Mouse (Mus musculus): Measurements from ENCODE around the gene Fbxo48. TPM values are rescaled to one million over a fixed set of nuclear protein-coding genes. Genes with fewer than 3 reads are reported as not detected.

Gene Fbxo48
- polyA plus RNA-seq, 1 experiment from 2014 or later = 0.17 TPM

DNA sequence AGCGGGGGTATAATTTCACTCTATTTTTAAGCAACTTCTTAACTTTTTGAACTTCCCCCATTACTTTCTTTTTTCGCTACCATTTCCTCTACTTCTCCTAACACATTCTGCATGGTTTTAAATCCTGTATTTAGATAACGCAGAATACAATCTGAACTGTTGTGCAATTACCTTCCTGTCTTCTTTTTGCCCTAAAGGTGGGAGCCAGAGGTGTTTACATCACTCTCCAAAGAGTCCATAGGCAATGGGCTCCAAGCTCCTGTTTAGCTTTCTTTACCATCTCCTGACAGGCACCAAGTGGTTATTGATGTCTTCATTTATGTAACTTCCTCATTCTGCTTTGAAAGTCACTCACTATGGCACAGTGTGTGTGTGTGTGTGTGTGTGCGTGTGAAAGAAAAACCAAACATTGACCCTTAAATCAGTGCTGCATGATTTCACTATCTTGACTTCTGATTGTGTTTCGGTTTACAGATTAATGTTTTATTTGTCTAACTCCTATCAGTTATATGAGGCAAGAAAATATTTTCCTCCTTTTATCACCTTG is 27.1 kb downstream of the Fbxo48 start:
- H3K4me1 ChIP-seq (replicated peaks; ENCODE audit: control insufficient read depth, insufficient read depth, low read length) = no peaks in the 10 kb centered on the region
- TF ChIP-seq CTCF (IDR thresholded peaks at IDR 0.05; ENCODE audit: low read depth) = no peak
- no peak overlapping the region for H3K4me2 ChIP-seq (replicated peaks; ENCODE audit: low read depth)
- no peaks in the 10 kb centered on the region for H3K27me3 ChIP-seq (replicated peaks; ENCODE audit: control insufficient read depth, insufficient read depth, low read length)
- H3K27ac ChIP-seq (ENCODE audit: low read depth, low read length) = no peak overlapping the region
- WGBS = 59% methylated on average over 5 of the region's 5 CpGs
- no peak overlapping the region for H3K4me3 ChIP-seq (ENCODE audit: low read depth, low read length)
- no peak overlapping the region for H3K9ac ChIP-seq (ENCODE audit: low read depth, low read length)
- no peaks in the 10 kb centered on the region for H3K9me3 ChIP-seq (ENCODE audit: control insufficient read depth)
- no peak for ATAC-seq
- H3K36me3 ChIP-seq (ENCODE audit: control insufficient read depth, insufficient read depth) = no peaks in the 10 kb centered on the region

DNA sequence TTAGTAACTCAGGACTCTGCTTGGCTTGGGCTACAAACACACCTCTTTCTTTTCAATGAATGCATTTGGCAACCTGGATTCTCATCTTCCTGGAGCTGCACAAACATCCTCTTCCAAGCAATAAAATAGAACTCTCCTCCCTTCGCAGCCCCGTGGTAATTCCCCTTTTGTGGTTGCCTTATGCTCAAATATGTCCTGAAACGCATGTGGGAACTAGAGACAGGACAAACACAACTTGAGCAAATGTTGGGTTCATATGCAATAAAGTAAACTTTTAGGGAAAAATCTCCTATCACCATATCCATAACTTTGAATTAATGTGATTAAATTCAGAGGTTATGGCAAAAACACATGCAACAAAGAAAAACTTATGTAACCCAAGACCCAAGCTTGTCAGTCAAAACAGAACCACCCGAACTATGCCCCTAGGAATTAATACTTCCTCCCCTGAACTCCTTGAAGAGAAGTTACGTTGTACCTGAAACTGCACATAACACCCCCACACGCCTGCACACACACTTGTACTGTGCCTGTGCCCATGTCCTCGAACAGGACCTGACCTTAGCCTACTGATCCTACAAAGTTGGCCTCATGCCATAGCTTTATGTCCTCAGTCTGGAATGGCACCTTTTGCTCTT is 35.5 kb downstream of the Fbxo48 start:
- H3K9me3 ChIP-seq (ENCODE audit: control insufficient read depth) = no peaks in the 10 kb centered on the region
- H3K27me3 ChIP-seq (replicated peaks; ENCODE audit: control insufficient read depth, insufficient read depth, low read length) = no peaks in the 10 kb centered on the region
- no peak overlapping the region for H3K4me2 ChIP-seq (replicated peaks; ENCODE audit: low read depth)
- ATAC-seq = no peak
- H3K4me3 ChIP-seq (ENCODE audit: low read depth, low read length) = no peak overlapping the region
- H3K27ac ChIP-seq (ENCODE audit: low read depth, low read length) = no peak overlapping the region
- no peak for TF ChIP-seq CTCF (IDR thresholded peaks at IDR 0.05; ENCODE audit: low read depth)
- H3K4me1 ChIP-seq (replicated peaks; ENCODE audit: control insufficient read depth, insufficient read depth, low read length) = no peaks in the 10 kb centered on the region
- H3K9ac ChIP-seq (ENCODE audit: low read depth, low read length) = no peak overlapping the region
- 74% methylated on average over 7 of the region's 7 CpGs for WGBS
- no peaks in the 10 kb centered on the region for H3K36me3 ChIP-seq (ENCODE audit: control insufficient read depth, insufficient read depth)

DNA sequence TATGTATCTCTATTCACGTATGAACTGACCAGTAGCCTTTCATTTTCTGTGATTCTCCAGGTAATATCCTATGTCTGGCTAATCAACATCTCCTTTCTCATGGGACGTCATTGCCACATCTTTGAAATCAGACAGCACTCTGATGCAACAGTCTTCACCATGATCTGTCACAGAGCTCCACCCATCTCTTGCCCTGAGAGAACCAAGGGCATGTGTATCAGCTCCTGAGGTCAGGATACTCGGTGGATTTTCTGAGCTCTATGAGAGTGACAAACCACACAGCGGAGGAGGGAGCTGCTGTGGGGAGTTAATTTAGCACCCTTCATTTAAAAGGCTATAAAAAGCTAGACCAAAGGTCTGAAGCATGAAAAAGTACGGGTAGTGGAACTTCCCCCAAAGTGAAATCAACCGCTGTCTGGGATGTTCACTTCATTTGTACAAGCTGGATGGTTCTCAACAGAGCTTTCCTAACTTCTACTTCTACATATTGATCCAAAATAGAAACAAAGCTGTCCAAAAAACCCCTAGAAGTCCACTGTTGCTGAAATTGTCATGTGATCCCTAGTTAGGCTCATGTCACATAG is 36.7 kb downstream of the Fbxo48 start:
- Histone ChIP-seq H3K9me3 (ENCODE audit: control insufficient read depth) (no peaks in the 10 kb centered on the region), H3K4me3 (ENCODE audit: low read depth, low read length) (no peak overlapping the region), H3K4me1 (replicated peaks; ENCODE audit: control insufficient read depth, insufficient read depth, low read length) (no peaks in the 10 kb centered on the region), H3K9ac (ENCODE audit: low read depth, low read length) (no peak overlapping the region), H3K27me3 (replicated peaks; ENCODE audit: control insufficient read depth, insufficient read depth, low read length) (no peaks in the 10 kb centered on the region), H3K4me2 (replicated peaks; ENCODE audit: low read depth) (no peak overlapping the region), H3K36me3 (ENCODE audit: control insufficient read depth, insufficient read depth) (no peaks in the 10 kb centered on the region), H3K27ac (ENCODE audit: low read depth, low read length) (no peak overlapping the region)
- ATAC-seq = no peak
- TF ChIP-seq CTCF (IDR thresholded peaks at IDR 0.05; ENCODE audit: low read depth) = no peak
- 68% methylated on average over 6 of the region's 6 CpGs for WGBS

DNA sequence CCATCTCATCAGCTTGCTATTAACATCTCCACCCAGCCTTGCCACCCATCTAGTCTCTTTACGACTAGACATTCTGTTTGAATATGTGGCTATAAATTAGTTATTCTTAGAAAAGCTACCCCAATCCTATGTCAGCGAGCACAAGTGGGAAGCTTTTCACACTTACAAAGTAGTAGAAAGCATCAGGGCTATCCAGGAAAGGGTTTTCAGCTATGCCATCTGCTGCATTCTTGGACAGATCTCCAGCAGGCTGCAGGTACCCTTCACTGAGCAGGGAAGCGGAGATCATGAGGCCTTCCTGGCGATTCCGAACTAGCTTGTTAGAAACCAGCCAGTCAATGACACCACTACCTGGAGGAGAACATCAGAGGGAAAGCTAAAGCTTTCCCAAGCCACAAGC is 38.7 kb downstream of the Fbxo48 start:
- Histone ChIP-seq H3K27me3 (replicated peaks; ENCODE audit: control insufficient read depth, insufficient read depth, low read length) (no peaks in the 10 kb centered on the region), H3K4me3 (ENCODE audit: low read depth, low read length) (no peak overlapping the region), H3K36me3 (ENCODE audit: control insufficient read depth, insufficient read depth) (no peaks in the 10 kb centered on the region), H3K4me1 (replicated peaks; ENCODE audit: control insufficient read depth, insufficient read depth, low read length) (no peaks in the 10 kb centered on the region), H3K4me2 (replicated peaks; ENCODE audit: low read depth) (no peak overlapping the region), H3K27ac (ENCODE audit: low read depth, low read length) (no peak overlapping the region), H3K9ac (ENCODE audit: low read depth, low read length) (no peak overlapping the region), H3K9me3 (ENCODE audit: control insufficient read depth) (no peaks in the 10 kb centered on the region)
- WGBS = 73% methylated on average over 5 of the region's 5 CpGs
- no peak for ATAC-seq
- TF ChIP-seq CTCF (IDR thresholded peaks at IDR 0.05; ENCODE audit: low read depth) = no peak

GRCm38 (mm10) chr11:16992880-16993279 is 41.7 kb downstream of the Fbxo48 start:
- 82% methylated on average over 6 of the region's 6 CpGs for WGBS
- no peak for ATAC-seq

DNA sequence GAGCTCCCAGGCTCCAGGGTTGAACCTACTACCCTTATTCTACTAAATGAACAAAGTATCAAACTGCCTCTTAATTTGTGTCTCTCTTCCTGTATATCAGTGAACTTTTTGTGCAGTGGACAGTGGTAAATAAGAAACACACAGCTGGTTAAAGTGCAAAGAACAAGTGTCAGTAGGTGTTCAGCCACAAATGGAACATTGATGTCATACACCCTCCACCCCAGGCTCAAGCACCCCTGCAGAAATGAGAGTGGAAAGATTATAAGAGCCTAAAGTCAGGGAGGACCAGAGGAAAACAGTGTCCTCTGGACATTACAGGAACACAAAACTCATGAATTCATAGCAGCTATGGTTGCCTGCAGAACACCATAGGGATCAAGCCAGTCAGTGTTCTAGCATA is 45.6 kb downstream of the Fbxo48 start:
- no peaks in the 10 kb centered on the region for H3K4me1 ChIP-seq (replicated peaks; ENCODE audit: control insufficient read depth, insufficient read depth, low read length)
- H3K9ac ChIP-seq (ENCODE audit: low read depth, low read length) = no peak overlapping the region
- TF ChIP-seq CTCF (IDR thresholded peaks at IDR 0.05; ENCODE audit: low read depth) = no peak
- no peaks in the 10 kb centered on the region for H3K36me3 ChIP-seq (ENCODE audit: control insufficient read depth, insufficient read depth)
- H3K9me3 ChIP-seq (ENCODE audit: control insufficient read depth) = no peaks in the 10 kb centered on the region
- H3K4me2 ChIP-seq (replicated peaks; ENCODE audit: low read depth) = no peak overlapping the region
- no peaks in the 10 kb centered on the region for H3K27me3 ChIP-seq (replicated peaks; ENCODE audit: control insufficient read depth, insufficient read depth, low read length)
- no peak overlapping the region for H3K4me3 ChIP-seq (ENCODE audit: low read depth, low read length)
- no peak overlapping the region for H3K27ac ChIP-seq (ENCODE audit: low read depth, low read length)
- no peak for ATAC-seq

More at GRCm38 (mm10) chr11:16992880-16993279, 41.7 kb downstream of the Fbxo48 start:
- no peaks in the 10 kb centered on the region for H3K36me3 ChIP-seq (ENCODE audit: control insufficient read depth, insufficient read depth)
- H3K27me3 ChIP-seq (replicated peaks; ENCODE audit: control insufficient read depth, insufficient read depth, low read length) = no peaks in the 10 kb centered on the region
- no peaks in the 10 kb centered on the region for H3K4me1 ChIP-seq (replicated peaks; ENCODE audit: control insufficient read depth, insufficient read depth, low read length)
- no peak overlapping the region for H3K4me2 ChIP-seq (replicated peaks; ENCODE audit: low read depth)
- TF ChIP-seq CTCF (IDR thresholded peaks at IDR 0.05; ENCODE audit: low read depth) = no peak
- no peak overlapping the region for H3K27ac ChIP-seq (ENCODE audit: low read depth, low read length)
- H3K4me3 ChIP-seq (ENCODE audit: low read depth, low read length) = no peak overlapping the region
- no peaks in the 10 kb centered on the region for H3K9me3 ChIP-seq (ENCODE audit: control insufficient read depth)
- H3K9ac ChIP-seq (ENCODE audit: low read depth, low read length) = no peak overlapping the region

Data from intestine, postnatal 0 days (tissue).